Mouse (Mus musculus): ENCODE measurements around the gene Slc38a7. TPM values are rescaled to one million over a fixed set of nuclear protein-coding genes. Genes with fewer than 3 reads are reported as not detected.

The Slc38a7 gene
- polyA plus RNA-seq, 1 experiment, result 46.9 TPM

DNA sequence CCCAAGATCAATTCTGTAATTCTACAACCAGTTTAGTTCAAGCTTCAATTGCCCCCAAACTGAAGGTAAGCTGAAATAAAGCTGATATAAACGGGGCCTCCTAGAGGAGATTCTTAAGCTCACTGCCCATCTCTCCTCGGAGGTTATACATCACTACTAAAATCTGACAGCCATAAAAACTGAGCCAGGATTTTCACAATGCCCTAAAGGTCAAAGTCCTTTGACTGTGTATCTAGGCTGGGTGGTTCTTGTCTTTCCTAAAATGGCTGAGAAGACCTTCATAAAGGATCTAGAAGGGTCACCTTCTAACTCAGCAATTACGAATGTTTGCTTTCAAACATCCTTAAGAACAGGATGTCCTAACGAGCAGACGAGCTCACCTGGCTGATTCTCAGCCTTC is 44.2 kb downstream of the Slc38a7 start:
- Histone ChIP-seq H3ac (ENCODE audit: control insufficient read depth, insufficient read length) (no peak overlapping the region), H3K36me3 (ENCODE audit: control insufficient read depth, insufficient read depth) (peaks cover 5% of the 10 kb centered on the region), H3K79me2 (ENCODE audit: control insufficient read depth, insufficient read depth) (peaks cover 31% of the 10 kb centered on the region), H3K4me3 (no peak overlapping the region), H3K4me2 (ENCODE audit: low read depth) (no peak overlapping the region), H3K27me3 (ENCODE audit: control insufficient read depth, insufficient read depth, insufficient read length) (no peaks in the 10 kb centered on the region)
- TF ChIP-seq E2F4 (IDR thresholded peaks at IDR 0.05; ENCODE audit: insufficient read depth) (no peak), USF1 (IDR thresholded peaks at IDR 0.05; ENCODE audit: low read depth) (no peak), TCF3 (IDR thresholded peaks at IDR 0.05; ENCODE audit: insufficient read length, low read depth) (no peak), MYOG (IDR thresholded peaks at IDR 0.05; ENCODE audit: control insufficient read depth in 1 of 3, insufficient read depth in 1 of 3, insufficient read length in 2 of 3, low read depth in 2 of 3) (no peak), MYOD1 (IDR thresholded peaks at IDR 0.05; ENCODE audit: control insufficient read depth in 1 of 3, insufficient read length in 2 of 3, low read depth in 2 of 3) (no peak), TCF12 (IDR thresholded peaks at IDR 0.05; ENCODE audit: insufficient read depth, poor library complexity, severe bottlenecking) (no peak), MAX (IDR thresholded peaks at IDR 0.05; ENCODE audit: low read depth) (no peak), SRF (IDR thresholded peaks at IDR 0.05; ENCODE audit: control insufficient read depth, insufficient read length, low read depth) (no peak), CEBPB (IDR thresholded peaks at IDR 0.05; ENCODE audit: insufficient read depth, poor library complexity, severe bottlenecking) (no peak), POLR2A (IDR thresholded peaks at IDR 0.05; ENCODE audit: insufficient read length, low read depth) (no peak), REST (IDR thresholded peaks at IDR 0.05; ENCODE audit: insufficient read depth, insufficient read length) (no peak), POLR2AphosphoS2 (IDR thresholded peaks at IDR 0.05; ENCODE audit: insufficient read length, low read depth) (no peak)

DNA sequence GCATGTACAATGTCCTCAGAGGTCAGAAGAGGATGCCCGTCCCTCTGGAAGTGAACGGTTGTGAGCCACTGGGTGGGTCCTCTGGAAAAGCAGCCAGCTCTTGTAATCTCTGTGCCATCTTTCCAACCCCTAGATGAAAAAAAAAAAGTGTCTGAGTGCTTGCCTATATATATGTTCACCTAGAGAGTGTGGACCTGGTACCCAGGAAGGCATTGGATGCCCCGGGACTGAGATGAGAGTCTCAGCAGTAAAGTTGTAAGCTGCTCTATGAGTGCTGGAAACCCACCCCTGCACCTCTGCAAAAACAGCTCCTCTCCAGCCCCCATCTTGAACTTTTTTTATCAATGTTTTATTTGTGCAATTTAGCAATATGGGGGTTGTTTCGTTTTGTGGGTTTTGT is 44.7 kb downstream of the Slc38a7 start:
- no peak overlapping the region for H3ac ChIP-seq (ENCODE audit: control insufficient read depth, insufficient read length)
- H3K4me3 ChIP-seq, result no peak overlapping the region
- peaks cover 36% of the 10 kb centered on the region for H3K79me2 ChIP-seq (ENCODE audit: control insufficient read depth, insufficient read depth)
- no peaks in the 10 kb centered on the region for H3K27me3 ChIP-seq (ENCODE audit: control insufficient read depth, insufficient read depth, insufficient read length)
- peaks cover 5% of the 10 kb centered on the region for H3K36me3 ChIP-seq (ENCODE audit: control insufficient read depth, insufficient read depth)
- H3K4me2 ChIP-seq (ENCODE audit: low read depth), result peak overlapping the region; percentile 71
- TF ChIP-seq MAX (IDR thresholded peaks at IDR 0.05; ENCODE audit: low read depth), result no peak
- no peak for TF ChIP-seq TCF3 (IDR thresholded peaks at IDR 0.05; ENCODE audit: insufficient read length, low read depth)

DNA sequence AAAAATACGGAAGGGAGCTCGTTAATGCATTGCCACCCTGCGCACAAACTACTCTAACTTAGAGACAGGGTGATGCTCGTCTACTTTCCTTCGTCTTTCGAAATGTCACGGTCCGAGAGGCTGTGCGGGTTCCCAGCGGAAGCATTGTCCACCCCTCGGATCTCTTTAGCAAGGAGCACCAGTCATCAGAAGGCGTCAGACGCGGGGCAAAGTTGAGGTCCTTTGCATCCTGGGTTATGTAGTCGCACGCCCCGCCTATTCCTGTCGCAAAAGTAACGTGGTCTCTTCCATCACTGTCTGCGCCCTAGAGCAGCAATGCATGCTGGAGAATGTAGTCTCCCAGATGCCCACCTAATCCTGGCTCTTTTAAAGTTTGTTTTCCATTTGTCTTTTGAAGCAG is 45.5 kb downstream of the Slc38a7 start:
- Histone ChIP-seq H3K4me2 (ENCODE audit: low read depth) (peak overlapping the region; percentile 71), H3K36me3 (ENCODE audit: control insufficient read depth, insufficient read depth) (peaks cover 5% of the 10 kb centered on the region), H3ac (ENCODE audit: control insufficient read depth, insufficient read length) (peak overlapping the region; percentile 91), H3K79me2 (ENCODE audit: control insufficient read depth, insufficient read depth) (peaks cover 44% of the 10 kb centered on the region), H3K27me3 (ENCODE audit: control insufficient read depth, insufficient read depth, insufficient read length) (no peaks in the 10 kb centered on the region), H3K4me3 (peak overlapping the region; percentile 56)
- peak; percentile 70 for TF ChIP-seq POLR2AphosphoS2 (IDR thresholded peaks at IDR 0.05; ENCODE audit: insufficient read length, low read depth)
- peak; percentile 75 for TF ChIP-seq USF1 (IDR thresholded peaks at IDR 0.05; ENCODE audit: low read depth)
- TF ChIP-seq E2F4 (IDR thresholded peaks at IDR 0.05; ENCODE audit: insufficient read depth), result no peak
- TF ChIP-seq SRF (IDR thresholded peaks at IDR 0.05; ENCODE audit: control insufficient read depth, insufficient read length, low read depth), result peak; percentile 87
- peak; percentile 49 for TF ChIP-seq POLR2A (IDR thresholded peaks at IDR 0.05; ENCODE audit: insufficient read length, low read depth)
- TF ChIP-seq MAX (IDR thresholded peaks at IDR 0.05; ENCODE audit: low read depth), result no peak
- no peak for TF ChIP-seq REST (IDR thresholded peaks at IDR 0.05; ENCODE audit: insufficient read depth, insufficient read length)
- TF ChIP-seq TCF12 (IDR thresholded peaks at IDR 0.05; ENCODE audit: insufficient read depth, poor library complexity, severe bottlenecking), result no peak
- TF ChIP-seq CEBPB (IDR thresholded peaks at IDR 0.05; ENCODE audit: insufficient read depth, poor library complexity, severe bottlenecking), result no peak
- TF ChIP-seq MYOD1 (IDR thresholded peaks at IDR 0.05; ENCODE audit: control insufficient read depth in 1 of 3, insufficient read length in 2 of 3, low read depth in 2 of 3), result no peak
- no peak for TF ChIP-seq MYOG (IDR thresholded peaks at IDR 0.05; ENCODE audit: control insufficient read depth in 1 of 3, insufficient read depth in 1 of 3, insufficient read length in 2 of 3, low read depth in 2 of 3)
- TF ChIP-seq TCF3 (IDR thresholded peaks at IDR 0.05; ENCODE audit: insufficient read length, low read depth), result no peak

DNA sequence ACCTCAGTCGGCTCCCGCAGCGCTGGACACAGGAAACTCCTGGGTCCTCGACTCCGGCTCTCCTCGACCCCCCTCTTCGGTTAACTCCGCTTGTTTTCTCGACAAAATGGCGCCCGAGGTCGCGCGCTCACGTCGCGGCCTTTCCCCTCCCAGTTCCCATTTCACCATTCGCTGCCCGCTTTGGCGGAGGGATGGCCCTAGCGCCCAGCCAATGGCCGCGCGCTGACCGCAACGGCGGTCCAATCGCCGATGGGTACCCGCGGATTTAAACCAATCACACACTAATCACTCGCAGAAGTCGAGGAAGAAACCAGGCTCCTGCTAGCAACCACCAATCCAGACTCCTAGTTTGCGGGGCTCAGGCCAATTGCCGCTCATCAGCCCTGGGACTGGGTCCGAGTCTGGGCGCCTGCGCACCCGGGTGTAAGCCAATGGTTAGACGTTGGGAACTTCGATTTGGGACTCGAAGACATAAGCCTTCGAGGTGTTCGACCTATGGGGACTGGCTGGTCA is 46.0 kb downstream of the Slc38a7 start, which contains the start of gene Cnot1:
Cnot1 (minus strand) TSS at position 134 of the 513 bp plus-strand sequence.
- H3K4me3 ChIP-seq, result peak within 1 kb of the TSS; percentile 56
- peaks cover 5% of the 10 kb centered on the region for H3K36me3 ChIP-seq (ENCODE audit: control insufficient read depth, insufficient read depth)
- peak within 1 kb of the TSS; percentile 91 for H3ac ChIP-seq (ENCODE audit: control insufficient read depth, insufficient read length)
- no peaks in the 10 kb centered on the region for H3K27me3 ChIP-seq (ENCODE audit: control insufficient read depth, insufficient read depth, insufficient read length)
- peaks cover 49% of the 10 kb centered on the region for H3K79me2 ChIP-seq (ENCODE audit: control insufficient read depth, insufficient read depth)
- peak within 1 kb of the TSS; percentile 98 for H3K4me2 ChIP-seq (ENCODE audit: low read depth)
- TF ChIP-seq POLR2A (IDR thresholded peaks at IDR 0.05; ENCODE audit: insufficient read length, low read depth) (peak; percentile 57), CEBPB (IDR thresholded peaks at IDR 0.05; ENCODE audit: insufficient read depth, poor library complexity, severe bottlenecking) (no peak), E2F4 (IDR thresholded peaks at IDR 0.05; ENCODE audit: insufficient read depth) (peak; percentile 46), MAX (IDR thresholded peaks at IDR 0.05; ENCODE audit: low read depth) (no peak), TCF12 (IDR thresholded peaks at IDR 0.05; ENCODE audit: insufficient read depth, poor library complexity, severe bottlenecking) (no peak), MYOG (IDR thresholded peaks at IDR 0.05; ENCODE audit: control insufficient read depth in 1 of 3, insufficient read depth in 1 of 3, insufficient read length in 2 of 3, low read depth in 2 of 3) (no peak), USF1 (IDR thresholded peaks at IDR 0.05; ENCODE audit: low read depth) (no peak), SRF (IDR thresholded peaks at IDR 0.05; ENCODE audit: control insufficient read depth, insufficient read length, low read depth) (no peak)

Measured in myocyte (in vitro differentiated cells).